ENCODE assay signal across 10 mouse cellular contexts in the genomic region with DNA sequence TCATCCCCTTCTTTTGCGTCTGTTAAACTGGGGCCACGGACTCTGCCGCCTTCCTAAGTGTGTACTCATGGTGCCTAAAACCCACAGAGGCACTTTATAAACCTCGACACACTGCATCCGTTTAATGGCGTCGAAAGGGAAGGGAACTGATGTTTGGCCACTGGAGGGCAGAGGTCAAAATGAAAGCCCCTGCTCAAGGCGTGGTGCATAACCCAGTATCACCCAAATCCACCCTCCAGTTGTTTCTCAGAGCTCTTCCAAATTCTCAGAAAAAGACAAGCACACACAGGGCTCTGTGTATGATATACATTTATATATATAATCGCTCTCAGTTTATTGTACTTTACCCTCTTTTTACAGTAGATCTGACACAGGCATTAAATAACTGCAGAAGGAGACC. TPM values are rescaled to one million over a fixed set of nuclear protein-coding genes. Genes with fewer than 3 reads are reported as not detected.
DNase-seq lines count a peak whose midpoint lies in the region; ATAC-seq and TF ChIP-seq lines count a peak whose summit lies in the region.
"Had no signal": no experiment of that assay in that cellular context is flagged by ENCODE, and none has a peak within 500 bp of the region (broad histone marks: within the 10 kb centered on the region; RNA-seq: fewer than 3 reads in every experiment).

No protein-coding gene starts in this region.

- TF ChIP-seq CTCF in lung, embryonic 14.5 days (IDR thresholded peaks at IDR 0.05; ENCODE audit: low read depth): peak; percentile 23; the same call in 1 of the 2 replicates
- TF ChIP-seq CTCF in intestine, postnatal 0 days (IDR thresholded peaks at IDR 0.05; ENCODE audit: low read depth): no peak; the same call in 1 of the 2 replicates

- peak overlapping the region; percentile 86; the same call in 1 of the 2 replicates for H3K27ac ChIP-seq in lung, embryonic 14.5 days (ENCODE audit: low read depth)
- H3K27ac ChIP-seq in intestine, postnatal 0 days (ENCODE audit: low read depth, low read length): no peak overlapping the region
- H3K27ac ChIP-seq in neural tube, embryonic 15.5 days (replicated peaks): peak overlapping the region; percentile 63; the same call in 1 of the 2 replicates

- H3K4me1 ChIP-seq in lung, embryonic 14.5 days (ENCODE audit: insufficient read depth): peaks cover 27% of the 10 kb centered on the region
- H3K4me1 ChIP-seq in intestine, postnatal 0 days (replicated peaks; ENCODE audit: control insufficient read depth, insufficient read depth, low read length): 0 out of 2 replicates have a peak, but pooled peaks cover 4% of the 10 kb centered on the region
- peaks cover 36% of the 10 kb centered on the region for H3K4me1 ChIP-seq in neural tube, embryonic 15.5 days

- peak overlapping the region; percentile 45 for H3K4me2 ChIP-seq in lung, embryonic 14.5 days
- H3K4me2 ChIP-seq in intestine, postnatal 0 days (replicated peaks; ENCODE audit: low read depth): 0 out of 2 replicates have a peak overlapping the region, but pooled peaks have one; percentile 17
- no peak overlapping the region for H3K4me2 ChIP-seq in neural tube, embryonic 15.5 days

- no peak overlapping the region for H3K4me3 ChIP-seq in lung, embryonic 14.5 days (ENCODE audit: low read depth, low read length)
- no peak overlapping the region for H3K4me3 ChIP-seq in intestine, postnatal 0 days (ENCODE audit: low read depth, low read length)
- no peak overlapping the region for H3K4me3 ChIP-seq in neural tube, embryonic 15.5 days (replicated peaks)

- no peak for ATAC-seq in lung, embryonic 14.5 days (ENCODE audit: insufficient read depth)
- no peak for ATAC-seq in intestine, postnatal 0 days
- no peak for ATAC-seq in neural tube, embryonic 15.5 days (ENCODE audit: low FRiP score)

- H3K27me3 ChIP-seq in lung, embryonic 14.5 days (ENCODE audit: insufficient read depth, low read length): peaks cover 5% of the 10 kb centered on the region; the same call in 1 of the 2 replicates
- H3K27me3 ChIP-seq in intestine, postnatal 0 days (replicated peaks; ENCODE audit: control insufficient read depth, insufficient read depth, low read length): peaks cover 8% of the 10 kb centered on the region; the same call in 1 of the 2 replicates
- no peaks in the 10 kb centered on the region for H3K27me3 ChIP-seq in neural tube, embryonic 15.5 days (replicated peaks)

- DNase-seq in embryo, embryonic 10 days (ENCODE audit: low spot score): peak; percentile 46
- no peak for DNase-seq in embryo, embryonic 9.5 days (ENCODE audit: extremely low spot score)
- DNase-seq in lung, embryonic 14.5 days: no peak
- no peak for DNase-seq in lung, postnatal 4 days
- no peak for DNase-seq in urinary bladder, postnatal 36 days (ENCODE audit: low spot score in 2 of 2)
- DNase-seq in urinary bladder, postnatal 25 days (ENCODE audit: low spot score): no peak

- no peaks in the 10 kb centered on the region for H3K9me3 ChIP-seq in lung, embryonic 14.5 days (ENCODE audit: low read depth, low read length)
- H3K9me3 ChIP-seq in intestine, postnatal 0 days (ENCODE audit: control insufficient read depth): no peaks in the 10 kb centered on the region
- no peaks in the 10 kb centered on the region for H3K9me3 ChIP-seq in neural tube, embryonic 15.5 days (replicated peaks)

- 0 out of 2 replicates have a peak overlapping the region, but pooled peaks have one; percentile 3 for H3K9ac ChIP-seq in lung, embryonic 14.5 days
- no peak overlapping the region for H3K9ac ChIP-seq in intestine, postnatal 0 days (ENCODE audit: low read depth, low read length)
- no peak overlapping the region for H3K9ac ChIP-seq in neural tube, embryonic 15.5 days (replicated peaks)

- H3K36me3 ChIP-seq in lung, embryonic 14.5 days (ENCODE audit: insufficient read depth): peaks cover 3% of the 10 kb centered on the region; the same call in 1 of the 2 replicates
- H3K36me3 ChIP-seq in intestine, postnatal 0 days (ENCODE audit: control insufficient read depth, insufficient read depth): no peaks in the 10 kb centered on the region
- peaks cover 28% of the 10 kb centered on the region for H3K36me3 ChIP-seq in neural tube, embryonic 15.5 days

- 15% methylated on average over 9 of the region's 9 CpGs for WGBS in lung, embryonic 14.5 days
- whole genome bisulfite sequencing in intestine, postnatal 0 days: 14% methylated on average over 9 of the region's 9 CpGs
- 9% methylated on average over 9 of the region's 9 CpGs for WGBS in neural tube, embryonic 15.5 days

RNA-seq across cellular contexts. Expression of gene Atp1b2, which starts 6.3 kb away (rescaled TPM):
- 6.9 and 9.8 TPM in 2 replicates for polyA plus RNA-seq in lung, embryonic 14.5 days (2014; fragmentation: Nextera tagmentation; extraction: Ambion mirVana)
- polyA plus RNA-seq in intestine, postnatal 0 days (2015; fragmentation: Nextera tagmentation; extraction: Ambion mirVana): 5.9 and 7.5 TPM in 2 replicates
- 76.7 and 77.0 TPM in 2 replicates for polyA plus RNA-seq in neural tube, embryonic 15.5 days (2015; fragmentation: Nextera tagmentation; extraction: Ambion mirVana)

RNA-seq across cellular contexts. Expression of gene Shbg, which starts 18.3 kb away (rescaled TPM):
- polyA plus RNA-seq in lung, embryonic 14.5 days (2014; fragmentation: Nextera tagmentation; extraction: Ambion mirVana): not detected in 2 replicates
- polyA plus RNA-seq in intestine, postnatal 0 days (2015; fragmentation: Nextera tagmentation; extraction: Ambion mirVana): 0.24 TPM in 1 of 2 replicates, not detected in the other
- polyA plus RNA-seq in neural tube, embryonic 15.5 days (2015; fragmentation: Nextera tagmentation; extraction: Ambion mirVana): not detected in 2 replicates
- polyA plus RNA-seq: adrenal gland, adult 2 months; small intestine, adult 2 months had no signal

RNA-seq across cellular contexts. Expression of gene Trp53, which starts 19.3 kb away (rescaled TPM):
- 178 and 202 TPM in 2 replicates for polyA plus RNA-seq in lung, embryonic 14.5 days (2014; fragmentation: Nextera tagmentation; extraction: Ambion mirVana)
- 48.0 and 49.6 TPM in 2 replicates for polyA plus RNA-seq in intestine, postnatal 0 days (2015; fragmentation: Nextera tagmentation; extraction: Ambion mirVana)
- 51.8 and 85.1 TPM in 2 replicates for polyA plus RNA-seq in neural tube, embryonic 15.5 days (2015; fragmentation: Nextera tagmentation; extraction: Ambion mirVana)

RNA-seq across cellular contexts. Expression of gene Wrap53, which starts 19.4 kb away (rescaled TPM):
- polyA plus RNA-seq in lung, embryonic 14.5 days (2014; fragmentation: Nextera tagmentation; extraction: Ambion mirVana): 27.1 and 33.6 TPM in 2 replicates
- polyA plus RNA-seq in intestine, postnatal 0 days (2015; fragmentation: Nextera tagmentation; extraction: Ambion mirVana): 14.3 and 14.7 TPM in 2 replicates
- polyA plus RNA-seq in neural tube, embryonic 15.5 days (2015; fragmentation: Nextera tagmentation; extraction: Ambion mirVana): 18.1 and 18.8 TPM in 2 replicates

RNA-seq across cellular contexts. Expression of gene Sat2, which starts 22.4 kb away (rescaled TPM):
- polyA plus RNA-seq in lung, embryonic 14.5 days (2014; fragmentation: Nextera tagmentation; extraction: Ambion mirVana): 18.0 and 18.3 TPM in 2 replicates
- polyA plus RNA-seq in intestine, postnatal 0 days (2015; fragmentation: Nextera tagmentation; extraction: Ambion mirVana): 34.1 and 40.3 TPM in 2 replicates
- polyA plus RNA-seq in neural tube, embryonic 15.5 days (2015; fragmentation: Nextera tagmentation; extraction: Ambion mirVana): 22.0 and 24.7 TPM in 2 replicates
